Mouse (Mus musculus): Measurements from ENCODE around the gene Defb19. TPM values are rescaled to one million over a fixed set of nuclear protein-coding genes. Genes with fewer than 3 reads are reported as not detected.

The Defb19 gene
- polyA plus RNA-seq, 1 experiment from 2014 or later: 1.5 TPM

DNA sequence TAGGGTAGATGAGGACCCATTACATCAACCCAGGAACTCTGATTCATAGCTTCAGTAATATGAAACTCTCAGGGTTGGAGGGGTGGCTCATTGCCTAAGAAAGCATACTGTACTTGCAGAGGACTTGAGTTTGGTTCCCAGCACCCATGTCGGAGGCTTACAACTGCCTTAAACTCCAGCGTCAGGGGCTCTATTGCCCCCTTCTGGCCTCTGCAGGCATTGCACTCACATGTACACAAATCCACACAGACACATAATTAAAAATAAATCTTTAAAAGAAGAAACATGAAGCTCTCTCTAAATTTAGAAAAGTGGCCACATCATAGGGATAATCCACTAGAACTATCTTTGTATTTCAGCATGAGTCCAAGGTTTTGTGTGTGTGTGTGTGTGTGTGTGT lies 37.2 kb downstream of the Defb19 start:
- Histone ChIP-seq H3K9me3 (replicated peaks; ENCODE audit: control insufficient read depth, low read length) (no peaks in the 10 kb centered on the region), H3K27me3 (ENCODE audit: control insufficient read depth, insufficient read depth, low read length) (no peaks in the 10 kb centered on the region), H3K9ac (ENCODE audit: low read depth, low read length) (no peak overlapping the region), H3K4me2 (no peak overlapping the region), H3K4me3 (ENCODE audit: low read depth, low read length) (no peak overlapping the region), H3K36me3 (ENCODE audit: control insufficient read depth, insufficient read depth, low read length) (no peaks in the 10 kb centered on the region), H3K4me1 (ENCODE audit: control insufficient read depth, insufficient read depth, low read length) (no peaks in the 10 kb centered on the region), H3K27ac (ENCODE audit: low read depth, low read length) (no peak overlapping the region)
- WGBS (ENCODE audit: insufficient replicate concordance): 60% methylated on average over 2 of the region's 2 CpGs
- no peak for ATAC-seq (replicated peaks; ENCODE audit: insufficient number of reproducible peaks, low FRiP score, low TSS enrichment)

DNA sequence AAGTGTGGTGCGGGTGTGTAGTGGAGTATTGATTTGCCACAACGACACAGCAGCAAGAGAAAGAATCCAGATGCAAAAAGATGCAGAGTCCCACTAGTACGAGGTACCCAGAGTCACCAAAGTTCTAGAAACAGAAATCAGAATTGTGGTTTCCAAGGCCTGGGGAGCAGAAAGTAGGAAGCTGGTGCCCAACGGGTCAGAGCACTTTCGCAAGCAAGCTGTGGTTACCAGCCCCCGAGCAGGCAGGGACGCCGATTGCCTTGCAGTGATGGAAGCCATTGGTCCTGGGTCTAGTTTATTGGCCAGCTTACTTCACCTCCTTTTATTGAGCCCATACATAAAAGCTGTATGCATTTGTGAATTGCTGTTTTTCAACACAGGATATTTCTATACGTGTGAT lies 38.1 kb downstream of the Defb19 start:
- ATAC-seq (replicated peaks; ENCODE audit: insufficient number of reproducible peaks, low FRiP score, low TSS enrichment): no peak

DNA sequence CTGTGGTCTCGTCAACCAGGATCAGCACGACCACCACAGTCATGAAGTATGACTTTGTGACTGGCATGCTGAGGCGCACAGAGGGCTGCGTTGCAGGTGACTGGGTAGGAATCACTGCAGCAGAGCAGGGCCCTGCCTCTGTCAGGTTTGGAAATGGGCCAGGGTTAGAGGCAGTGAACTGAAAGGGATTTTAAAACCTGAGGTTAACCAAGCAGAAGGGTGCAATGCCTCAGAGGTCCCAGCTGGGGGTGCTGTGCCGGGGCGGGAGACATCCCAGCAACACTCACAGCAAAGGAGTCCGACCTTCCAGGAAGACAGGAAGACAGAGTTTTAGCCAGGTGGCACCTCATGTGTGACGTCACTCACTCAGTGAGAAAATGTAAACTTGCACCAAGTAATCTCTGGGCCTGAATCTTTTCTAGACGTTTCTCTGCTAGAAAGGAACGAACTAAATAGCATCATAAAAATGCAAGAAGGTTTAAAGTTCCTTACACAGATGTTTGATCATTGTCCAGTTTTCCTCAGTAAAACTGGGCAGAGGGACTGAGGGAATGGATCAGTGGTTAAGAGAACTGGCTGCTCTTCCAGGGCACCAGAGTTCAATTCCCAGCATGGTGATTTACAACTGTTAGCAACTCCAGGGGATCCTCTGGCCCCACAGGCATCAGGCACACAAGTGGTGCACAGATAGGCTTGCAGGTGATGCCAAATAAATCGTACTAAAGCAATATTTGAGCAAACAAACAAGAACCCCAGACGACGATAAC lies 40.0 kb downstream of the Defb19 start, which contains the start of gene Defb29:
Gene Defb29 (minus strand): TSS at position 155 of the 767 bp plus-strand sequence.
- no peak within 1 kb of the TSS for H3K4me2 ChIP-seq
- 53% methylated on average over 13 of the region's 13 CpGs for WGBS (ENCODE audit: insufficient replicate concordance)
- H3K27me3 ChIP-seq (ENCODE audit: control insufficient read depth, insufficient read depth, low read length): no peaks in the 10 kb centered on the region
- H3K4me1 ChIP-seq (ENCODE audit: control insufficient read depth, insufficient read depth, low read length): no peaks in the 10 kb centered on the region
- no peak within 1 kb of the TSS for H3K9ac ChIP-seq (ENCODE audit: low read depth, low read length)
- H3K36me3 ChIP-seq (ENCODE audit: control insufficient read depth, insufficient read depth, low read length): no peaks in the 10 kb centered on the region
- H3K9me3 ChIP-seq (replicated peaks; ENCODE audit: control insufficient read depth, low read length): no peaks in the 10 kb centered on the region
- no peak for ATAC-seq (replicated peaks; ENCODE audit: insufficient number of reproducible peaks, low FRiP score, low TSS enrichment)
- H3K4me3 ChIP-seq (ENCODE audit: low read depth, low read length): no peak within 1 kb of the TSS
- no peak within 1 kb of the TSS for H3K27ac ChIP-seq (ENCODE audit: low read depth, low read length)

More for the DNA sequence above, 38.1 kb downstream of the Defb19 start:
- Histone ChIP-seq H3K36me3 (ENCODE audit: control insufficient read depth, insufficient read depth, low read length) (no peaks in the 10 kb centered on the region), H3K9ac (ENCODE audit: low read depth, low read length) (no peak overlapping the region), H3K27me3 (ENCODE audit: control insufficient read depth, insufficient read depth, low read length) (no peaks in the 10 kb centered on the region), H3K4me1 (ENCODE audit: control insufficient read depth, insufficient read depth, low read length) (no peaks in the 10 kb centered on the region), H3K4me2 (no peak overlapping the region), H3K27ac (ENCODE audit: low read depth, low read length) (no peak overlapping the region), H3K4me3 (ENCODE audit: low read depth, low read length) (no peak overlapping the region), H3K9me3 (replicated peaks; ENCODE audit: control insufficient read depth, low read length) (no peaks in the 10 kb centered on the region)
- WGBS (ENCODE audit: insufficient replicate concordance): 77% methylated on average over 9 of the region's 9 CpGs

Other genes with a start within 250 kb of the Defb19 start
- 62.6 and 64.5 TPM in 2 replicates for gene Rbck1, start 247.7 kb downstream of the Defb19 start, polyA plus RNA-seq (2014; fragmentation: Nextera tagmentation; extraction: Ambion mirVana)
- gene Trib3, start 236.3 kb downstream of the Defb19 start, polyA plus RNA-seq (2014; fragmentation: Nextera tagmentation; extraction: Ambion mirVana): 3.4 and 3.6 TPM in 2 replicates
- 3.8 and 5.5 TPM in 2 replicates for gene Nrsn2, start 203.7 kb downstream of the Defb19 start, polyA plus RNA-seq (2014; fragmentation: Nextera tagmentation; extraction: Ambion mirVana)
- 12.9 and 13.9 TPM in 2 replicates for gene Sox12, start 182.2 kb downstream of the Defb19 start, polyA plus RNA-seq (2014; fragmentation: Nextera tagmentation; extraction: Ambion mirVana)
- gene Zcchc3, start 165.3 kb downstream of the Defb19 start, polyA plus RNA-seq (2014; fragmentation: Nextera tagmentation; extraction: Ambion mirVana): 50.9 and 55.4 TPM in 2 replicates
- 1.4 and 1.5 TPM in 2 replicates for gene 6820408C15Rik, start 164.7 kb downstream of the Defb19 start, polyA plus RNA-seq (2014; fragmentation: Nextera tagmentation; extraction: Ambion mirVana)
- gene Defb23, start 115.7 kb downstream of the Defb19 start, polyA plus RNA-seq (2014; fragmentation: Nextera tagmentation; extraction: Ambion mirVana): not detected in 2 replicates
- not detected in 2 replicates for gene Defb20, start 103.2 kb downstream of the Defb19 start, polyA plus RNA-seq (2014; fragmentation: Nextera tagmentation; extraction: Ambion mirVana)
- not detected in 2 replicates for gene Defb22, start 90.2 kb downstream of the Defb19 start, polyA plus RNA-seq (2014; fragmentation: Nextera tagmentation; extraction: Ambion mirVana)
- gene Defb26, start 68.6 kb downstream of the Defb19 start, polyA plus RNA-seq (2014; fragmentation: Nextera tagmentation; extraction: Ambion mirVana): not detected in 2 replicates
- gene Defb28, start 62.1 kb downstream of the Defb19 start, polyA plus RNA-seq (2014; fragmentation: Nextera tagmentation; extraction: Ambion mirVana): not detected in 2 replicates
- gene Defb29, start 40.2 kb downstream of the Defb19 start, polyA plus RNA-seq (2014; fragmentation: Nextera tagmentation; extraction: Ambion mirVana): not detected in 2 replicates
- not detected in 2 replicates for gene Gm17416, start 11.0 kb downstream of the Defb19 start, polyA plus RNA-seq (2014; fragmentation: Nextera tagmentation; extraction: Ambion mirVana)
- gene Defb21, start 7.6 kb downstream of the Defb19 start, polyA plus RNA-seq (2014; fragmentation: Nextera tagmentation; extraction: Ambion mirVana): not detected in 2 replicates
- gene Defb45, start 19.1 kb upstream of the Defb19 start, polyA plus RNA-seq (2014; fragmentation: Nextera tagmentation; extraction: Ambion mirVana): not detected in 2 replicates
- not detected in 2 replicates for gene Defb36, start 24.0 kb upstream of the Defb19 start, polyA plus RNA-seq (2014; fragmentation: Nextera tagmentation; extraction: Ambion mirVana)
- gene Defb25, start 42.7 kb upstream of the Defb19 start, polyA plus RNA-seq (2014; fragmentation: Nextera tagmentation; extraction: Ambion mirVana): 1.2 and 1.4 TPM in 2 replicates
- 5.8 and 6.1 TPM in 2 replicates for gene Rem1, start 46.6 kb upstream of the Defb19 start, polyA plus RNA-seq (2014; fragmentation: Nextera tagmentation; extraction: Ambion mirVana)
- gene H13, start 89.1 kb upstream of the Defb19 start, polyA plus RNA-seq (2014; fragmentation: Nextera tagmentation; extraction: Ambion mirVana): 92.3 and 92.8 TPM in 2 replicates
- gene Mcts2, start 106.7 kb upstream of the Defb19 start, polyA plus RNA-seq (2014; fragmentation: Nextera tagmentation; extraction: Ambion mirVana): 22.2 and 29.2 TPM in 2 replicates
- 95.3 and 98.1 TPM in 2 replicates for gene Id1, start 155.9 kb upstream of the Defb19 start, polyA plus RNA-seq (2014; fragmentation: Nextera tagmentation; extraction: Ambion mirVana)
- 22.4 and 22.5 TPM in 2 replicates for gene Cox4i2, start 173.9 kb upstream of the Defb19 start, polyA plus RNA-seq (2014; fragmentation: Nextera tagmentation; extraction: Ambion mirVana)

Data from heart, embryonic 11.5 days (tissue).